Mouse (Mus musculus): ENCODE measurements at regions not wholly inside any gene's neighbourhood (a gene's known extent, or its start where the extent isn't known, plus 50 kb on each side); places are given as distances from the start of the nearest gene placed in this dataset.

DNA sequence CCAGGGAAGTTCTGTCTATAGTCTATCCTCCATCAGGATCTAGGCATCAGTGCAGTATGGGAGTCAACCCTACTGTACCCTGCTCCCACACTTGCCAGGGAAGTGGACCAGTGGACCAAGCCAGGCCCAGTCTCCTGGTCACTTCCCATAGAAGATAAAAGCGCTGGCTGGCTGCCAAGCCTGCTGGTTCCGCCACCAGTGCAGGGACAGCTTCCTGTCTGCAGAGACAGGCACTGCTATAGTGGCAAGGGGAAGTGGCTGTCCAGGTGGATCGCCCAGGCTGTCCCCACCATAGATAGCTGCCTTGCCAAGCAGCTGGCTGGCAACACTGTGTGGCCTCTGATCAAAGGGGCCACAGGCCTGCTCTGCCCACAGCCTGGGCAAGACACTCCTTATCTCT, 98.5 kb upstream of the Wnt4 start:
- TF ChIP-seq GATA1 (IDR thresholded peaks at IDR 0.05; ENCODE audit: borderline replicate concordance, low read length) = no peak
- TF ChIP-seq FLI1 (IDR thresholded peaks at IDR 0.05; ENCODE audit: low read length) = no peak

Data from megakaryocyte, embryonic 14.5 days (primary cell).